Mouse (Mus musculus): ENCODE results near the gene Shtn1. TPM values are rescaled to one million over a fixed set of nuclear protein-coding genes. Genes with fewer than 3 reads are reported as not detected.

The Shtn1 gene
- total RNA-seq, 2 experiments from 2014 or later: 0.61 to 1.1 TPM

DNA sequence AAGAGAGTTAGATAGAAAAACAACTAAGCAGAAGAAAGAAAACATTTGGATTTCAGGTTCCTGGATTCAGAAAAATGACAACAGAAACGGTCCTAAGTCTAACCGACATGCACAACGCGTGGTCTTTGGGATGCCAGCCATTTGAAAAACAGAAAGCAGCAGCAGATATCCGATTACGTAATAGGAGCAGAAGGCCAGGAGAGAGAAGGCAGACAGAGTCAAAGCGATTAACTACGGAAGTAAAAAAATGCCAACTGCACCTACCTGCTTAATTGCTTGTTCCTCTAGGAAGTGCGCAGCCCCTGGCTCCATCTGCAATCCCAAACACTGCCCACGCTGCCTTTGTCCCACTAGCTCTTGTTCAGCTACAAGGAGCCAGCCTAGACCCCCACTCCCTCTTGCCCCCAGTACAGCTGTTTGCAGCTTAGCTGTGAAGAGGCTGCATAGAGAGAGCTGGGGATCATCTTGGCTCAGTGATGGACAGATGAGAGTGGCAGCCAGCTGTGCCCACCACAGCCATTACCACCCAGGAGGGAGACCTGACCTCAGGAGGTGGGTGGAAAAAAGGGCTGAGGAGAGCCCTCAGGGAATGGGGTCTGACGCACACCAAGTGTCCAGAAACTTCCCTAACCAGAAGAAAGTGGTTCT is 100.6 kb downstream of the Shtn1 start:
- DNase-seq: no peak
- intact Hi-C loops (cut with DNase I): no loop called here

DNA sequence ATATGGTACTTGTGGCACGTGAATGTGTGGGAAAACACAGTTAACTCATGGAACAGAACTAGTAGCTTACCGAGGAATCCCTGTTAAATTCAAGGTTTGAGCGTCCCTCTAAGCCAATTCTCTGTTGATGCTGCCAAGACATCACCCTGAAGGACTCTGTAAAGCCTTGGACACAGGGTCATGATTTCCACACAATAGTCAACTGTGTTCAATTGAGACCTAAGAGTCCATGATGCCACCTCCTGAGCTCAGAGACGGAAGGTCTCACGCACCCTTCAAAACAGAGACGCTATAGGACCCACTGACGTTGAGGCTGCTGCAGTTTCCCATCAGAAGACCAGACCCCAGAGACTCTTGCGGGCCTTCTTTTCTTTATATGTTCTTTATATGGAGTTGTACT is 101.8 kb downstream of the Shtn1 start:
- intact Hi-C loops (cut with DNase I): no loop called here
- no peak for DNase-seq

GRCm38 (mm10) chr19:58970826-58971225 is 105.1 kb downstream of the Shtn1 start:
- intact Hi-C loops (cut with DNase I): no loop called here
- no peak for DNase-seq

GRCm38 (mm10) chr19:58968731-58969506 is 107.0 kb downstream of the Shtn1 start:
- DNase-seq: no peak
- intact Hi-C loops (cut with DNase I): no loop called here

DNA sequence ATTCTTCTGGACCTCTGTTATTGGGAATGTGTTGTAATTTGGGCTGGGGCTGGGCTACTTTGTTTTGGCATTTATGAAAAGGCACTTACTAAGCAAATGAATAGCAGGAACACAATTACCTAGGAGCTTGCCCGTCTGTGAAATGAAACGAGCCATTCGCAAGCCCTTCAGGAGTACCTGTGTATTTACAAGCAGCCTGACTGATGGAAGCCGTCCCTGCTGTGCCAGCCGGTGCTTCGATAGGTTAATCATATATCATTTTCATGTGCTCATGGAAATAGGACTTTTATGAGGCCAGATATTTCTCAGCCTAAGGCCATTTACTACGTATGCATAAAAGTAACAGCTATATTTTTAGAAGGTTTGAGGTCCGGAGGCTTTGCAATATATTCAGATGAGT is 112.9 kb downstream of the Shtn1 start:
- DNase-seq: no peak
- intact Hi-C loops (cut with DNase I): no loop called here

- no peak for DNase-seq
- intact Hi-C loops (cut with DNase I): no loop called here
These were observed 121.1 kb downstream of the Shtn1 start for GRCm38 (mm10) chr19:58954779-58955178.

DNA sequence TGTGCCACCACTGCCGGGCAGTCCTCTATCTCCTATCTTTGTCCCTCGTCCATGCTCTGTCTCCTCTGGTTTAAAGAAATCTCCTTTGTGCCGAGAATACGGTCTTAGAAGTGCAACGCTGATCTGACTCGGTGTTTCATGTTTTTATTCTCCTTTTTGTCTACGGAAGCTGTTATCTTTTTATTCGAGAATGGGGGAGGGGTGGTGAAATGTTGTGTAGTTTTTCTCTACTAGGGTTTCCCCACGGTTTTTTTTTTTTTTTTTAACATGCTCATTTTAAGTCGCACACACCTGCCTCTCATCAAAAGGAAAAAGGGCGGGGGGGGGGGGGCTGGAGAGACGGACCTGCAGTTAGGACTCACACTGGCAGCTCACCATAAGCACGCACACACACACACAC is 123.7 kb downstream of the Shtn1 start:
- no peak for DNase-seq

DNA sequence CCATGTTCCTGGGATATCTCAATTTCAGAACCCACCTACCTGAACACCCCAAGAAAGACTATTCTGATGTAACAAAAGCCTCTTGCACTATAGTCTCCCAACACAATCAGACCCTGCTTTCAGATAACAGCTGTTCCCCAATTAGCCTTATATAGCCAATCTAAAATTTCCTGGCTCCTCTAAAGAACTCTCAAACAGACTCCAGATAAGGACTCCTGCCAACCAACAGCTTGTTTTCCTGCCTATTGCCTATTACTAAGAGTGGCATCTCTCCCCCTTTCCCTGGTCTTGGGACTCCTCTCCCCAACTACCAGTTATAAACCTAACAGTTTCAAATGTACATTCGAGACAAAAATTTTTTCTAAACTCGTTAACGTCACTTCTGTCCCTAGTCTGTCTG is 124.4 kb downstream of the Shtn1 start:
- intact Hi-C loops (cut with DNase I): no loop called here
- no peak for DNase-seq

More for the DNA sequence above, 123.7 kb downstream of the Shtn1 start:
- intact Hi-C loops (cut with DNase I): no loop called here

DNA sequence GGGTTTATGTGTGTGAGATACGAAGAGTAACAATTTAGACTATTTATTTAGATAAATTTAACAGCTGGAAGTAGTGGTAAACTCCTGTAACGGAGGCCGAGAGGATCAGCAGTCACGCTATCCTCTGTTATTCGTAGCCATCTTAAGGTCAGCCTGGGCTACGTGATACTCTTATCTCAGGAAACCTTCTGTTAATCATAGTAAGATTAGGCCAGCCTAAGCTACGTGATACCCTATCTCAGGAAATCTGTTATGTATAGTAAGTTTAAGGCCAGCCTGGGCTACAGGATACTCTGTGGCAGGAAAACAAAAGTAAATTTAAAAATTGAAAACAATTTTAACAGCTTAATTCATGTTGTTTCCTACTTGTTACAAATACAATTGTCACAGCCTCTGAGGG is 129.9 kb downstream of the Shtn1 start:
- intact Hi-C loops (cut with DNase I): no loop called here
- no peak for DNase-seq

GRCm38 (mm10) chr19:58942841-58943828 is 132.8 kb downstream of the Shtn1 start, which contains the start of the genes Eno4 and Hspa12a:
Gene Eno4 (plus strand): TSS chr19:58943425.
Gene Hspa12a (minus strand): TSS chr19:58943654.
- intact Hi-C loops (cut with DNase I): no loop called here
- DNase-seq: peak; percentile 90 to 98

DNA sequence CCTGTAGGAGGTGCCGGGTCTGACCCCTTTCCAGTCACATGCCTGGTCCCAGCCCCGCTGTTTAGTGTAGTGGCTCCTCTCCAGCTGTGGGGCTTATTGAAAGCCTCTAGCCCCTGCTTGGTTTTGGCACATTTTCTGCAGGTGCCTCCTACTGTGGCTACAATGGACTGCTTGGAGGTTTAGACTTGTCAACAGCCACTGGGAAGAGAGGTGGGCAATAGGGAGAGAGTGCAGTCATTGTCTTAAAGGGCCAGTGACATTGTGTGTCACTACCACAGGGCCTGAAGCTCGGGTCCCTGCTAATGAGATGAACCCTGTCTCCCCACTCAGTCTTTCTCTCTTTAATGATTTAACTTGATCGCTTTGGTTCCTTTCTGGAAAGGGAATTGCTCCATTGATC is 142.8 kb downstream of the Shtn1 start:
- DNase-seq: no peak
- intact Hi-C loops (cut with DNase I): no loop called here

- intact Hi-C loops (cut with DNase I): no loop called here
- no peak for DNase-seq
These were observed 144.7 kb downstream of the Shtn1 start for GRCm38 (mm10) chr19:58931081-58931800.

Other genes with a start within 250 kb of the Shtn1 start
- not detected for gene Eno4, start 132.7 kb downstream of the Shtn1 start, total RNA-seq (2021)
- 1 to 10 TPM; 4.0 to 6.4 TPM for gene Hspa12a, start 132.4 kb downstream of the Shtn1 start, total RNA-seq (2021)
- gene Vax1, start 94.0 kb upstream of the Shtn1 start, total RNA-seq (2021): not detected
- not detected for gene Kcnk18, start 143.1 kb upstream of the Shtn1 start, total RNA-seq (2021)
- under 1 TPM; 0.12 to 0.15 TPM for gene Slc18a2, start 184.8 kb upstream of the Shtn1 start, total RNA-seq (2021)
- gene Rps12-ps3, start 246.2 kb upstream of the Shtn1 start, total RNA-seq (2021): 100 to 1,000 TPM; 252 to 259 TPM

All from gastrocnemius, postnatal 36 days (tissue).